In genomic region chr16:70568341-70569265, GRCm38 (mm10) we compare ENCODE assay signal across 8 mouse cellular contexts.
DNase-seq lines count a peak whose midpoint lies in the region; ATAC-seq lines count a peak whose summit lies in the region.

No protein-coding gene starts in this region.

- no peaks in the 10 kb centered on the region for H3K4me1 ChIP-seq in intestine, embryonic 14.5 days (replicated peaks; ENCODE audit: control insufficient read depth, insufficient read depth, low read length)

- no peak overlapping the region for H3K27ac ChIP-seq in intestine, embryonic 14.5 days (ENCODE audit: low read depth)

- H3K4me3 ChIP-seq in intestine, embryonic 14.5 days (ENCODE audit: low read depth, low read length), result no peak overlapping the region

- H3K4me2 ChIP-seq in intestine, embryonic 14.5 days (ENCODE audit: low read length), result no peak overlapping the region

- WGBS in intestine, embryonic 14.5 days, result 59% methylated on average over 23 of the region's 23 CpGs

- no peaks in the 10 kb centered on the region for H3K27me3 ChIP-seq in intestine, embryonic 14.5 days (replicated peaks; ENCODE audit: control insufficient read depth, insufficient read depth, low read length)

- intact Hi-C loops in left cerebral cortex, postnatal 25 days (cut with DNase I), result loop anchor here (10.0 kb wide), 2 partner anchors 254 to 494 kb away; partner anchors contain the start of gene Gbe1

- no peaks in the 10 kb centered on the region for H3K36me3 ChIP-seq in intestine, embryonic 14.5 days (ENCODE audit: control insufficient read depth, insufficient read depth, low read length)

- H3K9me3 ChIP-seq in intestine, embryonic 14.5 days (ENCODE audit: control insufficient read depth, low read length), result no peaks in the 10 kb centered on the region

- H3K9ac ChIP-seq in intestine, embryonic 14.5 days (ENCODE audit: low read length), result no peak overlapping the region

- DNase-seq in ovary, postnatal 36 days (ENCODE audit: low spot score), result peak; percentile 8
- no peak for DNase-seq in ovary, adult 18-20 months (ENCODE audit: low spot score)
- DNase-seq in c-Kit-positive CD71-positive TER-119-positive erythroid progenitor cells, embryonic 14.5 days (ENCODE audit: low spot score), result peak; percentile 21
- peak; percentile 80 for DNase-seq in forelimb bud, embryonic 11.5 days (ENCODE audit: low read depth, low spot score)
- no peak for DNase-seq in intestine, embryonic 14.5 days (ENCODE audit: low spot score)
- peak; percentile 77 to 93 for DNase-seq in left cerebral cortex, postnatal 25 days (ENCODE audit: low spot score in 2 of 2)
- DNase-seq in neural tube, embryonic 10.5 days (ENCODE audit: extremely low spot score, low spot score), result peak; percentile 35
- no peak for DNase-seq in T-cell, adult 2 months (ENCODE audit: low spot score)

- ATAC-seq in intestine, embryonic 14.5 days (replicated peaks; ENCODE audit: low FRiP score, low TSS enrichment, low read depth), result 0 out of 2 replicates have a peak, but pooled peaks have one; percentile 32

Comparison
In these comparisons a context has a peak if more than half of its experiments do, and no peak if none do; other contexts are left out.
1. DNase-seq: peak in ovary, postnatal 36 days (single experiment), c-Kit-positive CD71-positive TER-119-positive erythroid progenitor cells, embryonic 14.5 days (single experiment), forelimb bud, embryonic 11.5 days (single experiment), left cerebral cortex, postnatal 25 days (2 of 2) and neural tube, embryonic 10.5 days (single experiment); none in ovary, adult 18-20 months (single experiment), intestine, embryonic 14.5 days (single experiment) and T-cell, adult 2 months (single experiment).